In the genomic region with DNA sequence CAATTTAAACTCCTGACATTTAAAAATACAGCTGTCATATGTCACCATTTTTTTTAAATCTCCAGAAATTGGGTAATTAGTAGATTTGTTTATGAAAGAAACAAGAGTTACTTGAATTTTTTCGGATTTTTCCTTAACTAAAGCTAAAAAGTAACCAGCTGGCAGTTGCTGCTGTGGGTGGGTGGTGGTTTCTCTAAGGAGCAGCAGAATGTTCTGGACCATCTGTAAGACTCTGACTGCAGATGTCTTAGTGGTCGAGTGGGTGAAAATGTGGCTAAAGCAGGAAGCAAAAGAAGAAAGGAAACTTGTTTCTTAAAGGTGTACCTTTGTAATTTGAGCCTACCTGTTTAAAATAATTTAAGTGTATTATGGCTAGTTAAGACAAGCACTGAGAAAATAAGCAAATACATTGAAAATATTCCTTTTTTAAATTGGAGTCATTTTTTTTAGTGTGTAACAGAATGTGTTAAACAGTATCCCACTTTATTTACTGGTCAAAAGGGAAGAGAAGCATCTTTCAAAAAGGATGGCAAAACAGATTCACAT, we compare ENCODE assay signal across 15 mouse cellular contexts. TPM values are rescaled to one million over a fixed set of nuclear protein-coding genes. Genes with fewer than 3 reads are reported as not detected.
DNase-seq lines count a peak whose midpoint lies in the region; ATAC-seq and TF ChIP-seq lines count a peak whose summit lies in the region.
"Had no signal": no experiment of that assay in that cellular context is flagged by ENCODE, and none has a peak within 500 bp of the region (broad histone marks: within the 10 kb centered on the region; RNA-seq: fewer than 3 reads in every experiment).

No protein-coding gene starts in this region.

- peak overlapping the region; percentile 84 for H3K4me2 ChIP-seq in liver, embryonic 12.5 days
- H3K4me2 ChIP-seq: limb, embryonic 13.5 days; midbrain, embryonic 12.5 days had no signal

- TF ChIP-seq POLR2A in MEL (IDR thresholded peaks at IDR 0.05; ENCODE audit: control insufficient read depth in 1 of 2, insufficient read depth in 1 of 2, low read depth in 1 of 2, low read length in 2 of 2, poor library complexity in 1 of 2): no peak

- no peak overlapping the region for H3K27ac ChIP-seq in liver, embryonic 12.5 days
- H3K27ac ChIP-seq in MEL (ENCODE audit: control insufficient read depth, low read depth, low read length): no peak overlapping the region
- H3K27ac ChIP-seq: forebrain, embryonic 12.5 days; heart, adult 2 months; hindbrain, embryonic 10.5 days; limb, embryonic 13.5 days; midbrain, embryonic 12.5 days; neural tube, embryonic 13.5 days had no signal

- TF ChIP-seq CTCF in MEL (IDR thresholded peaks at IDR 0.05 in 2 of 3, conservative IDR thresholded peaks at IDR 0.05 in 1 of 3; ENCODE audit: control insufficient read depth in 1 of 3, insufficient read depth in 1 of 3, low read depth in 2 of 3, low read length in 3 of 3, poor library complexity in 1 of 3, severe bottlenecking in 1 of 3): no peak

- TF ChIP-seq RAD21 in MEL (IDR thresholded peaks at IDR 0.05; ENCODE audit: low read depth, low read length): no peak

- peaks cover 39% of the 10 kb centered on the region for H3K4me1 ChIP-seq in liver, embryonic 12.5 days
- peaks cover 10 to 14% of the 10 kb centered on the region in 2 experiments for H3K4me1 ChIP-seq in MEL (ENCODE audit: control insufficient read depth in 1 of 2, insufficient read depth in 2 of 2, low read length in 2 of 2)

- peaks cover 67% of the 10 kb centered on the region for H3K79me2 ChIP-seq in MEL (ENCODE audit: control insufficient read depth, insufficient read depth, low read length, poor library complexity)

- 8% methylated on average over 2 of the region's 2 CpGs for WGBS in liver, embryonic 12.5 days (ENCODE audit: insufficient replicate concordance)

- H3K36me3 ChIP-seq in liver, embryonic 12.5 days: peaks cover 14% of the 10 kb centered on the region
- H3K36me3 ChIP-seq in MEL (ENCODE audit: control insufficient read depth in 1 of 2, insufficient read depth in 2 of 2, low read length in 2 of 2): peaks cover 4 to 28% of the 10 kb centered on the region in 2 experiments
- H3K36me3 ChIP-seq: limb, embryonic 13.5 days; neural tube, embryonic 13.5 days had no signal

- H3K27me3 ChIP-seq in liver, embryonic 12.5 days (replicated peaks): no peaks in the 10 kb centered on the region
- H3K27me3 ChIP-seq in MEL (ENCODE audit: control insufficient read depth in 1 of 2, insufficient read depth in 2 of 2, low read length in 2 of 2): no peaks in the 10 kb centered on the region
- H3K27me3 ChIP-seq: forebrain, embryonic 12.5 days; limb, embryonic 13.5 days; midbrain, embryonic 12.5 days; neural tube, embryonic 13.5 days had no signal

- ATAC-seq in liver, embryonic 12.5 days: no peak

- H3K4me3 ChIP-seq in liver, embryonic 12.5 days: no peak overlapping the region
- peak overlapping the region in 1 of 2 experiments; percentile 7; a peak in 1 of 4 replicates for H3K4me3 ChIP-seq in MEL (ENCODE audit: control insufficient read depth in 1 of 2, insufficient read depth in 1 of 2, low read depth in 2 of 2, low read length in 2 of 2)
- H3K4me3 ChIP-seq: forebrain, embryonic 12.5 days; heart, adult 2 months; hindbrain, embryonic 10.5 days; limb, embryonic 13.5 days; midbrain, embryonic 12.5 days; neural tube, embryonic 13.5 days had no signal

- H3K9ac ChIP-seq in liver, embryonic 12.5 days: no peak overlapping the region; the same call in 1 of the 2 replicates
- peak overlapping the region; percentile 23; the same call in 1 of the 2 replicates for H3K9ac ChIP-seq in MEL (ENCODE audit: control insufficient read depth, low read depth, low read length, poor library complexity, severe bottlenecking)
- H3K9ac ChIP-seq: forebrain, embryonic 12.5 days; limb, embryonic 13.5 days; midbrain, embryonic 12.5 days; neural tube, embryonic 13.5 days had no signal

- DNase-seq in liver: no peak
- DNase-seq in MEL (ENCODE audit: low read depth, low spot score): no peak
- peak; percentile 72 for DNase-seq in layer of hippocampus, adult 9-11 months
- DNase-seq in right cerebral cortex, adult 2 months (ENCODE audit: low spot score in 2 of 2): peak; percentile 66
- DNase-seq in B cell, adult 2 months: no peak
- no peak for DNase-seq in gastrocnemius, postnatal 25 days
- no peak for DNase-seq in testis, postnatal 10 days (ENCODE audit: low spot score)
- DNase-seq: heart, adult 2 months; kidney, adult 2 months had no signal

- H3K9me3 ChIP-seq in liver, embryonic 12.5 days (replicated peaks): no peaks in the 10 kb centered on the region
- no peaks in the 10 kb centered on the region for H3K9me3 ChIP-seq in MEL (replicated peaks; ENCODE audit: insufficient read depth, low read length)
- H3K9me3 ChIP-seq: forebrain, embryonic 12.5 days; hindbrain, embryonic 10.5 days; limb, embryonic 13.5 days; midbrain, embryonic 12.5 days; neural tube, embryonic 13.5 days had no signal

- no peak for TF ChIP-seq EP300 in MEL (IDR thresholded peaks at IDR 0.05; ENCODE audit: low read depth in 1 of 2, low read length in 2 of 2)

TF ChIP-seq in MEL, 35 proteins besides CTCF, POLR2A, EP300 and RAD21:
- TF ChIP-seq SIN3A (IDR thresholded peaks at IDR 0.05; ENCODE audit: low read length) (0 out of 2 replicates have a peak, but pooled peaks have one; percentile 23), USF2 (IDR thresholded peaks at IDR 0.05; ENCODE audit: borderline replicate concordance in 1 of 2, insufficient read depth in 1 of 2, low read depth in 1 of 2, low read length in 2 of 2) (no peak)

RNA-seq across cellular contexts. Expression of gene Ints13, which starts 2.8 kb away (rescaled TPM):
- polyA plus RNA-seq in liver, embryonic 12.5 days (2016; fragmentation: Nextera tagmentation; extraction: Ambion mirVana): 50.9 and 52.2 TPM in 2 replicates
- total RNA-seq in MEL (2012; rRNA removed): 65.0 and 70.2 TPM in 2 replicates
- polyA plus RNA-seq in MEL (2012; ENCODE audit: insufficient read depth in 1 of 2, insufficient read length in 2 of 2, low read depth in 1 of 2, low replicate concordance in 2 of 2, missing spikeins in 1 of 2): 10 to 100 TPM in 1 of 2 experiments, not detected in 1; 63.5 TPM
- 10 to 100 TPM; 12.9 to 13.6 TPM for total RNA-seq in gastrocnemius, postnatal 25 days (2021)

RNA-seq across cellular contexts. Expression of gene Fgfr1op2, which starts 3.5 kb away (rescaled TPM):
- 103 and 107 TPM in 2 replicates for polyA plus RNA-seq in liver, embryonic 12.5 days (2016; fragmentation: Nextera tagmentation; extraction: Ambion mirVana)
- 61.7 and 70.4 TPM in 2 replicates for total RNA-seq in MEL (2012; rRNA removed)
- polyA plus RNA-seq in MEL (2012; ENCODE audit: insufficient read depth in 1 of 2, insufficient read length in 2 of 2, low read depth in 1 of 2, low replicate concordance in 2 of 2, missing spikeins in 1 of 2): 10 to 100 TPM in 1 of 2 experiments, not detected in 1; 93.6 TPM
- 10 to 100 TPM; 46.0 to 46.4 TPM for total RNA-seq in gastrocnemius, postnatal 25 days (2021)

Comparison
In these comparisons a context has a peak if more than half of its experiments do, and no peak if none do; other contexts are left out.
1. DNase-seq: peak in layer of hippocampus, adult 9-11 months (single experiment) and right cerebral cortex, adult 2 months (2 of 2); none in liver (single experiment), MEL (single experiment), B cell, adult 2 months (0 of 2), gastrocnemius, postnatal 25 days (single experiment) and testis, postnatal 10 days (single experiment).